Mouse (Mus musculus) embryonic fibroblast, embryonic 13.5 days (primary cell): ENCODE measurements around the gene Nt5c3.

Experiments used
- CTCF ChIP-seq: IDR thresholded peaks from 2 replicates; pipeline ENCODE4 v1.5.1; 2011; ENCODE audit warnings: mild to moderate bottlenecking, control low read depth, low read length, moderate library complexity, borderline replicate concordance; ENCODE audit not compliant: insufficient read depth
- POLR2A ChIP-seq: IDR thresholded peaks from 2 replicates; pipeline ENCODE4 v1.6.1; 2011; ENCODE audit warnings: low read depth, mild to moderate bottlenecking, control low read depth, low read length, moderate library complexity

GRCm38 (mm10) chr6:56903831-56904230, 19.9 kb downstream of the Nt5c3 start:
- TF ChIP-seq CTCF, result no peak
- no peak for TF ChIP-seq POLR2A
